Mouse (Mus musculus) embryonic facial prominence, embryonic 12.5 days (tissue): ENCODE data around the gene Ncf2. TPM values are rescaled to one million over a fixed set of nuclear protein-coding genes. Genes with fewer than 3 reads are reported as not detected.
"Not testable (repeated sequence)": the region's sequence is repeated elsewhere in the genome, so short reads cannot be mapped to it uniquely, and the experiment has no call there.

Experiments
- ATAC-seq: fragments of 200-750 bp; cut with Nextera tagmentation; 2 replicates; pipeline ENCODE4 v1.8.0; 2017; ENCODE audit not compliant: insufficient number of reproducible peaks, insufficient read depth, low FRiP score, low TSS enrichment
- H3K27ac ChIP-seq: fragments of 300-500 bp; sonication (generic); 2 replicates; pipeline ENCODE4 v1.5.1; 2016; ENCODE audit warnings: mild to moderate bottlenecking
- H3K27me3 ChIP-seq: fragments of 300-500 bp; sonication (generic); 2 replicates; pipeline ENCODE4 v1.6.1; 2016; ENCODE audit warnings: mild to moderate bottlenecking, moderate library complexity
- H3K36me3 ChIP-seq: fragments of 300-500 bp; sonication (generic); 2 replicates; pipeline ENCODE4 v1.6.1; 2016; ENCODE audit warnings: mild to moderate bottlenecking
- H3K4me1 ChIP-seq: fragments of 300-500 bp; sonication (generic); 2 replicates; pipeline ENCODE4 v1.6.1; 2016
- H3K4me2 ChIP-seq: fragments of 300-500 bp; sonication (generic); replicated peaks from 2 replicates; pipeline ENCODE4 v1.6.1; 2016; ENCODE audit warnings: mild to moderate bottlenecking, moderate library complexity
- H3K4me3 ChIP-seq: fragments of 300-500 bp; sonication (generic); 2 replicates; pipeline ENCODE4 v1.5.1; 2016; ENCODE audit warnings: mild to moderate bottlenecking
- H3K9ac ChIP-seq: fragments of 300-500 bp; sonication (generic); 2 replicates; pipeline ENCODE4 v1.6.1; 2016; ENCODE audit warnings: mild to moderate bottlenecking, moderate library complexity
- H3K9me3 ChIP-seq: fragments of 300-500 bp; sonication (generic); 2 replicates; pipeline ENCODE4 v1.6.1; 2016; ENCODE audit warnings: mild to moderate bottlenecking, moderate library complexity
- WGBS: fragments of 180-500 bp; shearing (Covaris S2); methylation state at CpG from one replicate; pipeline ENCODE4 v1.1.7; 2016; 5-methylcytosine and 5-hydroxymethylcytosine counted together
- polyA plus RNA-seq: library from polyadenylated mRNA; unstranded; fragments of >200 nt; fragmentation: Nextera tagmentation; extraction: Ambion mirVana; gene quantifications from 2 replicates; pipeline ENCODE4 v1.2.1, GENCODE M21; 2016

Gene Ncf2
- polyA plus RNA-seq, 1 experiment from 2014 or later: 2.4 TPM

GRCm38 (mm10) chr1:152785446-152785845 is 14.5 kb upstream of the Ncf2 start:
- H3K36me3 ChIP-seq, H3K9ac ChIP-seq: not testable (repeated sequence)

GRCm38 (mm10) chr1:152786953-152787352 is 13.0 kb upstream of the Ncf2 start:
- Histone ChIP-seq H3K27ac (no peak overlapping the region), H3K4me2 (no peak overlapping the region), H3K4me1 (peaks cover 8% of the 10 kb centered on the region; the same call in 1 of the 2 replicates), H3K9me3 (no peaks in the 10 kb centered on the region), H3K27me3 (no peaks in the 10 kb centered on the region), H3K9ac (no peak overlapping the region), H3K4me3 (no peak overlapping the region), H3K36me3 (no peaks in the 10 kb centered on the region)
- no peak for ATAC-seq
- WGBS: 91% methylated on average over 4 of the region's 4 CpGs

More at GRCm38 (mm10) chr1:152785446-152785845, 14.5 kb upstream of the Ncf2 start:
- H3K4me1 ChIP-seq, H3K4me2 ChIP-seq, H3K4me3 ChIP-seq, ATAC-seq, H3K27ac ChIP-seq, H3K27me3 ChIP-seq, H3K9me3 ChIP-seq: not testable (repeated sequence)
- 80% methylated on average over 3 of the region's 3 CpGs for WGBS

DNA sequence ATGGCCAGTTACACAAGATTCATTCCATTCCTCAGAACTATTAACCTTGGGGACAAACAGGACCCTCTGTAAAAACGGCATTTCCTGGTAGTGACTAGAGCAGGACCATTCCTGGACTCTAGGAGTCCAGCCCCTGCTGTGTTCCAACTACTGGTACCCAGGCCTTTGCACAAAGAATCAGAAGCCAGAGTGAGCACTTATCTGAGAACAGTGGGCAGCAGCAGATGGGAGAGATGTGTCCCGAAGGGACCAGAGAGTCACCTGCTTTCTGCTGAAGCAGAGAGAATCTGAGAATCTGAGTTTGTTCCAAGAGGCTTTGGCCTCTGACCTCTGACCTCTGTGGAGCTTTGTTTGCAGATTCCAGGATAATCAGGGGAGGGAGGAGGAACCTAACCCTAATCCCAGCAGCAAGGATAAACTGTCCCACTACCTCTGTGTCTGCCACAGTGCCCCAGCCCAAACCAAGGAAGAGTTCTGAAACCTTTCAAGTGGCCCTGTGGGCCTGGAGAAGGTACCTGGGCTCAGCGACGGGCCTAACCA is 11.8 kb upstream of the Ncf2 start:
- Histone ChIP-seq H3K36me3 (no peaks in the 10 kb centered on the region), H3K4me1 (peaks cover 8% of the 10 kb centered on the region; the same call in 1 of the 2 replicates), H3K4me2 (no peak overlapping the region), H3K27me3 (no peaks in the 10 kb centered on the region), H3K9me3 (no peaks in the 10 kb centered on the region), H3K4me3 (no peak overlapping the region), H3K9ac (no peak overlapping the region), H3K27ac (no peak overlapping the region)
- 22% methylated on average over 4 of the region's 4 CpGs for WGBS
- ATAC-seq: no peak

GRCm38 (mm10) chr1:152790254-152790653 is 9.7 kb upstream of the Ncf2 start:
- no peaks in the 10 kb centered on the region for H3K9me3 ChIP-seq
- peaks cover 8% of the 10 kb centered on the region; the same call in 1 of the 2 replicates for H3K4me1 ChIP-seq
- no peak overlapping the region for H3K4me3 ChIP-seq
- H3K27me3 ChIP-seq: no peaks in the 10 kb centered on the region
- WGBS: 34% methylated on average over 12 of the region's 12 CpGs
- H3K27ac ChIP-seq: no peak overlapping the region
- H3K36me3 ChIP-seq: no peaks in the 10 kb centered on the region
- ATAC-seq: no peak
- no peak overlapping the region for H3K9ac ChIP-seq
- H3K4me2 ChIP-seq: no peak overlapping the region

GRCm38 (mm10) chr1:152790821-152791220 is 9.2 kb upstream of the Ncf2 start:
- ATAC-seq: no peak
- H3K4me3 ChIP-seq: no peak overlapping the region

GRCm38 (mm10) chr1:152791269-152791668 is 8.7 kb upstream of the Ncf2 start:
- 39% methylated on average over 4 of the region's 4 CpGs for WGBS
- no peak overlapping the region for H3K4me2 ChIP-seq
- H3K4me1 ChIP-seq: peaks cover 8% of the 10 kb centered on the region; the same call in 1 of the 2 replicates
- no peaks in the 10 kb centered on the region for H3K9me3 ChIP-seq
- no peaks in the 10 kb centered on the region for H3K27me3 ChIP-seq
- no peak overlapping the region for H3K9ac ChIP-seq
- ATAC-seq: no peak
- no peak overlapping the region for H3K4me3 ChIP-seq
- no peaks in the 10 kb centered on the region for H3K36me3 ChIP-seq
- no peak overlapping the region for H3K27ac ChIP-seq

More at GRCm38 (mm10) chr1:152790821-152791220, 9.2 kb upstream of the Ncf2 start:
- no peak overlapping the region for H3K9ac ChIP-seq
- peaks cover 8% of the 10 kb centered on the region; the same call in 1 of the 2 replicates for H3K4me1 ChIP-seq
- no peaks in the 10 kb centered on the region for H3K9me3 ChIP-seq
- H3K27me3 ChIP-seq: no peaks in the 10 kb centered on the region
- H3K27ac ChIP-seq: no peak overlapping the region
- whole genome bisulfite sequencing: 22% methylated on average over 6 of the region's 6 CpGs
- H3K4me2 ChIP-seq: no peak overlapping the region
- no peaks in the 10 kb centered on the region for H3K36me3 ChIP-seq

DNA sequence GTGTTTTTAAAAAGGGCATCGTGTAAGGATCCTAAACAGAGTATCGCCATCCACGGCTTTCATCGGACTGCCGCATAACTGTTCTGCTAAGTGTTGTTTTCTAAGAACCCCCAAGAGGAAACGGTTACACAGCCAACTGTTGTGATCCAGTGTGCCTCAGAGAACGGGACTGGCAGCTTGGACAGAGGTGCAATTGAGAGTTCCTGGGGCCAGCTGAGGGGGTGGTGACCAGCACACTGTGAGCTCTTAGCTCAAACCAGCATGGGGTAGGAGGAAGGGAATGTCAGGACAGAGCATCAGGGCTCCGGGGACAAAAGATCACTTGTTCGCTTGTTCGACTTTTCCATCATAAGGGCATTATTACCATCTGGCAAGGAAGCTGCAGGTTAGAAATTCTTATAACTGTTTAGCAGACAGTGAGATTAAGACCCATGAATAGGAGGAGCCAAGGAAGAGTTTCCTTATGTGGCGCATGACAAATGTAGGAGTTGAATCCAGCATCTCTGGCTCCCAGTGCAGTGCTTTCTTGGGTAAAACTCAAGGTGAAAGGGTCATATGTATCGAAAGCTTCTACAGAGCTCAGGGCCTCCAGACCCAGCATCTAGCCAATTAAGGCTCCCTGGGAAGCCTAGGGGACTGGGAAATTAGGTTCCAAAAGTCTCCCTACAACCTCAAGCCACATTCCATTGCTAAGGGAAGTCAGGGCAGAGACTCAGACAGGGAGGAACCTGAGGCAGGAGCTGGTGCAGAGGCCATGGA is 7.1 kb upstream of the Ncf2 start:
- Histone ChIP-seq H3K27me3 (no peaks in the 10 kb centered on the region), H3K36me3 (no peaks in the 10 kb centered on the region), H3K4me3 (no peak overlapping the region), H3K4me2 (no peak overlapping the region), H3K9me3 (no peaks in the 10 kb centered on the region), H3K27ac (no peak overlapping the region), H3K9ac (no peak overlapping the region), H3K4me1 (peaks cover 8% of the 10 kb centered on the region; the same call in 1 of the 2 replicates)
- WGBS: 15% methylated on average over 12 of the region's 12 CpGs
- no peak for ATAC-seq

DNA sequence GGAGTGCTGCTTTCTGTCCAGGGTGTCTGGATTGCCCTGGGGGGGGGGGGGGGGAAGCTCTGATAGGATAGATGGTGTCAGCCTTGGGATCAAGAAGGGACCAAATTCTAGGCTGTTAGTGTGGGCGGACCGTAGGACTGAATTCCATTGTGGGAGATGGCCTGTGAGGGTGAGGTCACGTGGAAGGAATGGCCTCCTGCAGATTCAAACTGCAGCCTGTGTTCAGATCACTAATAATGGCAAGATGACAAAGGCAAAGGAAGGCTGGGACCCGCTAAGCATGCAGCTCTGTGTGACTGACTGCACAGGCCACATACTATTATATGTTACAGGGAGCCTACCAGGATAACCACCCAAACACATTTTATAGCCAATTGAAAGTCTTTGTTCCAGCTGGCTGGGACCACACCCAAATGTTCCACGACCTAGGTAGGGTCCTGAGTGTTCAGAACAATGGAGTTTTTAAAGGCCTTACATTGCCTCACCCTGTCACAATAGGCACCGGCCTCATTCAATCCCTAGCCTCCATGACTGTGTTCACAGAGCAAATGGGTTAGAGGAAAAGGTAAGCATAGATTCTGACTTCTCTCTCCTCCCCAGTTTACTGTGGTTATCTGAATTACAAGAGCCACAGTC is 6.4 kb upstream of the Ncf2 start:
- Histone ChIP-seq H3K4me1 (peaks cover 8% of the 10 kb centered on the region; the same call in 1 of the 2 replicates), H3K27ac (0 out of 2 replicates have a peak overlapping the region, but pooled peaks have one; percentile 0), H3K9me3 (no peaks in the 10 kb centered on the region), H3K9ac (no peak overlapping the region), H3K4me2 (no peak overlapping the region), H3K36me3 (no peaks in the 10 kb centered on the region), H3K27me3 (no peaks in the 10 kb centered on the region), H3K4me3 (no peak overlapping the region)
- WGBS: 42% methylated on average over 6 of the region's 6 CpGs
- ATAC-seq: no peak

GRCm38 (mm10) chr1:152795688-152796255 is 4.2 kb upstream of the Ncf2 start:
- 70% methylated on average over 8 of the region's 8 CpGs for WGBS
- no peaks in the 10 kb centered on the region for H3K27me3 ChIP-seq
- ATAC-seq: no peak
- no peak overlapping the region for H3K4me3 ChIP-seq
- H3K4me2 ChIP-seq: no peak overlapping the region
- no peaks in the 10 kb centered on the region for H3K36me3 ChIP-seq
- no peaks in the 10 kb centered on the region for H3K9me3 ChIP-seq
- peaks cover 10% of the 10 kb centered on the region; the same call in 1 of the 2 replicates for H3K4me1 ChIP-seq
- H3K27ac ChIP-seq: no peak overlapping the region
- H3K9ac ChIP-seq: no peak overlapping the region

GRCm38 (mm10) chr1:152796683-152797263 is 3.2 kb upstream of the Ncf2 start:
- Histone ChIP-seq H3K27ac (no peak overlapping the region), H3K9ac (no peak overlapping the region), H3K9me3 (no peaks in the 10 kb centered on the region), H3K27me3 (no peaks in the 10 kb centered on the region), H3K4me1 (0 out of 2 replicates have a peak, but pooled peaks cover 4% of the 10 kb centered on the region), H3K4me3 (no peak overlapping the region), H3K4me2 (no peak overlapping the region), H3K36me3 (no peaks in the 10 kb centered on the region)
- WGBS: 81% methylated on average over 8 of the region's 8 CpGs
- no peak for ATAC-seq

- Histone ChIP-seq H3K36me3 (no peaks in the 10 kb centered on the region), H3K9ac (no peak overlapping the region), H3K9me3 (no peaks in the 10 kb centered on the region), H3K27me3 (no peaks in the 10 kb centered on the region), H3K4me3 (no peak overlapping the region), H3K4me1 (0 out of 2 replicates have a peak, but pooled peaks cover 4% of the 10 kb centered on the region), H3K27ac (no peak overlapping the region), H3K4me2 (no peak overlapping the region)
- 57% methylated on average over 9 of the region's 9 CpGs for WGBS
- ATAC-seq: no peak
These were observed 1.9 kb upstream of the Ncf2 start for GRCm38 (mm10) chr1:152798125-152798524.
